Mouse (Mus musculus) stomach, embryonic 15.5 days (tissue): ENCODE measurements at regions not wholly inside any gene's neighbourhood (a gene's known extent, or its start where the extent isn't known, plus 50 kb on each side); places are given as distances from the start of the nearest gene placed in this dataset.

Experiments
- ATAC-seq: fragments of 200-750 bp; cut with Nextera tagmentation; 2 replicates; pipeline ENCODE4 v1.8.0; 2017; ENCODE audit warnings: low read depth, moderate number of reproducible peaks, moderate TSS enrichment; ENCODE audit not compliant: insufficient read depth, low FRiP score
- H3K27ac ChIP-seq: fragments of 300-500 bp; sonication (generic); 2 replicates; pipeline ENCODE4 v1.5.1; 2015; ENCODE audit warnings: mild to moderate bottlenecking, inconsistent platforms
- H3K27me3 ChIP-seq: fragments of 300-500 bp; sonication (generic); replicated peaks from 2 replicates; pipeline ENCODE4 v1.6.1; 2015; ENCODE audit warnings: inconsistent platforms
- H3K36me3 ChIP-seq: fragments of 300-500 bp; sonication (generic); 2 replicates; pipeline ENCODE4 v1.6.1; 2015; ENCODE audit warnings: inconsistent platforms
- H3K4me1 ChIP-seq: fragments of 300-500 bp; sonication (generic); 2 replicates; pipeline ENCODE4 v1.6.1; 2015; ENCODE audit warnings: inconsistent platforms
- H3K4me2 ChIP-seq: fragments of 300-500 bp; sonication (generic); 2 replicates; pipeline ENCODE4 v1.6.1; 2015; ENCODE audit warnings: mild to moderate bottlenecking, inconsistent platforms
- H3K4me3 ChIP-seq: fragments of 300-500 bp; sonication (generic); replicated peaks from 2 replicates; pipeline ENCODE4 v1.5.1; 2015; ENCODE audit warnings: inconsistent platforms
- H3K9ac ChIP-seq: fragments of 300-500 bp; sonication (generic); 2 replicates; pipeline ENCODE4 v1.6.1; 2015; ENCODE audit warnings: inconsistent platforms
- H3K9me3 ChIP-seq: fragments of 300-500 bp; sonication (generic); 2 replicates; pipeline ENCODE4 v1.6.1; 2016; ENCODE audit warnings: inconsistent platforms
- WGBS: fragments of 180-500 bp; shearing (Covaris S2); methylation state at CpG from one replicate; pipeline ENCODE4 v1.1.7; 2015; 5-methylcytosine and 5-hydroxymethylcytosine counted together

GRCm38 (mm10) chr10:68894121-68894520 lies 170.7 kb downstream of the Tmem26 start:
- Histone ChIP-seq H3K4me2 (no peak overlapping the region), H3K27ac (no peak overlapping the region), H3K9ac (no peak overlapping the region), H3K9me3 (no peaks in the 10 kb centered on the region), H3K36me3 (no peaks in the 10 kb centered on the region), H3K4me3 (no peak overlapping the region), H3K4me1 (0 out of 2 replicates have a peak, but pooled peaks cover 3% of the 10 kb centered on the region), H3K27me3 (no peaks in the 10 kb centered on the region)
- no peak for ATAC-seq
- WGBS: 94% methylated on average over 6 of the region's 6 CpGs

- 0 out of 2 replicates have a peak, but pooled peaks cover 3% of the 10 kb centered on the region for H3K4me1 ChIP-seq
- no peaks in the 10 kb centered on the region for H3K36me3 ChIP-seq
- H3K9ac ChIP-seq: no peak overlapping the region
- no peak overlapping the region for H3K4me3 ChIP-seq
- no peaks in the 10 kb centered on the region for H3K27me3 ChIP-seq
- ATAC-seq: no peak
- 58% methylated on average over 3 of the region's 3 CpGs for WGBS
- no peak overlapping the region for H3K4me2 ChIP-seq
- no peaks in the 10 kb centered on the region for H3K9me3 ChIP-seq
- H3K27ac ChIP-seq: no peak overlapping the region
Measured at GRCm38 (mm10) chr10:68897524-68897923, 174.1 kb downstream of the Tmem26 start.

GRCm38 (mm10) chr10:68901168-68901567 lies 177.7 kb downstream of the Tmem26 start:
- 66% methylated on average over 4 of the region's 4 CpGs for WGBS
- Histone ChIP-seq H3K27ac (no peak overlapping the region), H3K27me3 (no peaks in the 10 kb centered on the region), H3K4me2 (no peak overlapping the region), H3K4me3 (no peak overlapping the region), H3K36me3 (no peaks in the 10 kb centered on the region), H3K9ac (no peak overlapping the region), H3K9me3 (no peaks in the 10 kb centered on the region), H3K4me1 (no peaks in the 10 kb centered on the region)
- ATAC-seq: no peak

DNA sequence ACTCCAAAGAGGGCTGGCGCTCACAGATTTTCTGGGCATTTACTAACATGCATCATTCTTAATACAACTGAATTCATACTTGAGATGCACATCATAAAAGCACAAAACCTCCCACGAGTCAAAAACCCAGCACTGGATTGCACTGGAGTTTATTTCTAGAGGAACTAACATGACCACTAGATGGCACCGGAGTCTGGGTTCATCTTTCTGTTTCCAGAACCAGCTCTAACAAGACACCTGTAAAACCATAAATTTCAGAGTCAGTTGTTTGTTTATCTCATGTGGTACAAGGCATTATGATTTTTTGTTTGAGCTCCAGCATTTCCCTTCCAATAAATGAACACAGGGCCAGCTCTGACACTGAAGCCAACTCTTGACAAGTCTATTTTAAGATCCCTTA lies 179.2 kb downstream of the Tmem26 start:
- ATAC-seq: no peak
- no peaks in the 10 kb centered on the region for H3K27me3 ChIP-seq
- H3K4me1 ChIP-seq: no peaks in the 10 kb centered on the region
- H3K4me2 ChIP-seq: no peak overlapping the region
- 24% methylated on average over 3 of the region's 3 CpGs for WGBS
- H3K4me3 ChIP-seq: no peak overlapping the region
- H3K36me3 ChIP-seq: no peaks in the 10 kb centered on the region
- no peak overlapping the region for H3K9ac ChIP-seq
- no peaks in the 10 kb centered on the region for H3K9me3 ChIP-seq
- no peak overlapping the region for H3K27ac ChIP-seq

DNA sequence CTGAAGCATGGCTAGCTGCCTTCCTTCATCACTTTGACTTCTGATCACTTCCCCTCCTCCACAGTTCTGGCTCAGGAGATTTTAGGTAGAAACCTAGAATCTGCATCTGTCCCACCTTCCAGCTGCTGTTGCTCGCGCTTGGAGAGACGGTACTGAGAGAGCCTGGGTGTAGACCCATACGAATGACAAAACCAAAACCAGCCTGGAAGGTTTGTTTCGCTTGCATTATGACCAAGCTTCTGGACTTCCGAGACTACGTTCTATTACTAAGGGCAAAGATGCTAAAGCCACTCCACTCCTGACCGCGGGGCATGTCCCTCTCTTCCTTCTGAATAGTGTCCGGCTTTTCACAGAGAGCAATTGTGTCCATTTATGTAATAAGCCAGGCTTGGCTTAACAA lies 180.9 kb downstream of the Tmem26 start:
- Histone ChIP-seq H3K4me3 (no peak overlapping the region), H3K36me3 (no peaks in the 10 kb centered on the region), H3K27me3 (no peaks in the 10 kb centered on the region), H3K4me2 (no peak overlapping the region), H3K4me1 (no peaks in the 10 kb centered on the region), H3K9ac (no peak overlapping the region), H3K27ac (no peak overlapping the region), H3K9me3 (no peaks in the 10 kb centered on the region)
- 93% methylated on average over 10 of the region's 10 CpGs for WGBS
- ATAC-seq: no peak

DNA sequence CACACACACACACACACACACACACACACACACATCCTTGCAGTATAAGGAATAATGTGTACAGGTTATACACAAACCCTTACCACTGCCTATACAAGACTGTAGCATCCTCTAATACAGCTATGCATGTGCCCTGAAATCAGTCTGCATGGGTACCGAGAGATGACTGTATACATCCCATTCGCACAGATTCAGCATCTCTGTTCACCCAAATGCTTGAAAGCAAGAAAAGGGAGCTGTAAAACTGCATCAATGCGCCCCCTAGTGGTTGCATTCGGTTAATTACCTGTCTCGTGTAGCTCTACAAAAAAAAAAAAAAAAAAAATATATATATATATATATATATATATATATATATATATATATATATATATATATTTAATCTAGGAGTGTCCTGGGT lies 184.8 kb downstream of the Tmem26 start:
- Histone ChIP-seq H3K9me3 (no peaks in the 10 kb centered on the region), H3K4me1 (no peaks in the 10 kb centered on the region), H3K9ac (no peak overlapping the region), H3K36me3 (no peaks in the 10 kb centered on the region), H3K27me3 (no peaks in the 10 kb centered on the region), H3K4me2 (no peak overlapping the region), H3K27ac (no peak overlapping the region), H3K4me3 (no peak overlapping the region)
- ATAC-seq: no peak
- WGBS: 19% methylated on average over 5 of the region's 5 CpGs

DNA sequence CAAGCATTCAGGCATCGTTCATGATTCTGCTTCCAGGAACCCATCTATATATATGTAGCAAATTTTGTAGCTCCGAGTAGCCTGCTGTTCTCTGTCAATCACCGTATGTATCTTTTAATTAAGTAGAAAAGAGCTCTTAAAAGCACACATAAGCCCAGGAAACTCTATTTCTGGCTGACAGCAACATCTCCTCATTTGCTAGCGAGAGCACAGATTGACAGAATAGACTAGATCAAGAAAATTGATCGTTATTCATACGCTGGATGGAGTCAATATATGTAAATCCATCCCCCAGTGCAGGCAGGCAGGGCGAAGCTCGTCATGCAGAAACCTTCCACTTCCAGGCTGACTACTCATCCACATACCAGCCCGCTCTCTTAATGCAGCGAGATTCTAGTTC lies 185.6 kb downstream of the Tmem26 start:
- no peaks in the 10 kb centered on the region for H3K4me1 ChIP-seq
- H3K27me3 ChIP-seq: no peaks in the 10 kb centered on the region
- H3K36me3 ChIP-seq: no peaks in the 10 kb centered on the region
- no peaks in the 10 kb centered on the region for H3K9me3 ChIP-seq
- no peak overlapping the region for H3K9ac ChIP-seq
- WGBS: 72% methylated on average over 10 of the region's 10 CpGs
- no peak overlapping the region for H3K4me2 ChIP-seq
- no peak overlapping the region for H3K27ac ChIP-seq
- no peak for ATAC-seq
- no peak overlapping the region for H3K4me3 ChIP-seq

DNA sequence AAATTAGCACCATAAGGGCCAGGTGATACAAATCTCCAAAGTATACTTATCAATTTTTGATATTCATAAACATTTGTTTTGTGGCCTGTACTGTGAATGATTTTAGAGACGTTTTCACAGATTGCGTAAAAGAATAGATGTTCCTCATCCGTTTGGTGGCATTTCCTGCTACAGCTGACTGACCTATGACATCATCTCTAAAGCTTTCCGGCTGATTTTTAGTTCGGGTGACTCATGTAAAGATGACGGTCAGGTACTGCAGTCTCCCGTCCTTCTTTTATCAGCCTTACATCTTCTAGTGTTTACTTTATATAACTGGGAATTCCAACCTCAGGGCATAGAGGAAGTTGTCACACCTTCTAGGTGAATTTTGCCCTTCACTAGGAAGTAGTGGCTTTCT lies 192.7 kb downstream of the Tmem26 start:
- H3K36me3 ChIP-seq: no peaks in the 10 kb centered on the region
- H3K27me3 ChIP-seq: no peaks in the 10 kb centered on the region
- no peaks in the 10 kb centered on the region for H3K9me3 ChIP-seq
- WGBS: 39% methylated on average over 7 of the region's 7 CpGs
- H3K27ac ChIP-seq: no peak overlapping the region
- ATAC-seq: no peak
- no peak overlapping the region for H3K4me3 ChIP-seq
- H3K4me1 ChIP-seq: no peaks in the 10 kb centered on the region
- H3K4me2 ChIP-seq: no peak overlapping the region
- H3K9ac ChIP-seq: no peak overlapping the region

- no peaks in the 10 kb centered on the region for H3K27me3 ChIP-seq
- H3K4me2 ChIP-seq: no peak overlapping the region
- H3K9ac ChIP-seq: no peak overlapping the region
- no peak overlapping the region for H3K27ac ChIP-seq
- no peak overlapping the region for H3K4me3 ChIP-seq
- H3K9me3 ChIP-seq: no peaks in the 10 kb centered on the region
- WGBS: 53% methylated on average over 5 of the region's 5 CpGs
- no peak for ATAC-seq
- no peaks in the 10 kb centered on the region for H3K36me3 ChIP-seq
- H3K4me1 ChIP-seq: no peaks in the 10 kb centered on the region
Measured at GRCm38 (mm10) chr10:68935843-68936242, 212.4 kb downstream of the Tmem26 start.

DNA sequence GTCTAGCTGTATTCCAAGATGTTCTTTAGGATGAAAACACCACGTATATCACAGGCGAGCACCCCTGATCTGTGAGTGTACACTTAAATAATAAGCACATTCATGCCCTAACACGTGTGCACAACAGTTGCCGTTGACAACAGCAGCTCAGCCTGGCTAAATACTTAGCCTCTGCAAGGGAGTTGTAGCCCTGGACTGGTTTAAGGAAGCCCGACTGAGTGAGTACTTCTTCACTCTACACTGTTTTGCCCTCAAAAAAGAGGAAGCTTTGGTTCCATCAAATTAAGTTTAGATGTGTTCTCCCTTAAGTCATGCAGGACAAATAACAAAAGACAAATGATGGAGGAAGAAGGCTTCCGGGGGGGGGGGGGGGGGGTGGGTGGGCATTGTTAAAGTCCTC lies 208.0 kb upstream of the Rhobtb1 start:
- Histone ChIP-seq H3K4me1 (no peaks in the 10 kb centered on the region), H3K4me2 (no peak overlapping the region), H3K27me3 (no peaks in the 10 kb centered on the region), H3K27ac (no peak overlapping the region), H3K4me3 (no peak overlapping the region), H3K9me3 (no peaks in the 10 kb centered on the region), H3K36me3 (no peaks in the 10 kb centered on the region), H3K9ac (no peak overlapping the region)
- ATAC-seq: no peak
- WGBS: 70% methylated on average over 6 of the region's 6 CpGs

DNA sequence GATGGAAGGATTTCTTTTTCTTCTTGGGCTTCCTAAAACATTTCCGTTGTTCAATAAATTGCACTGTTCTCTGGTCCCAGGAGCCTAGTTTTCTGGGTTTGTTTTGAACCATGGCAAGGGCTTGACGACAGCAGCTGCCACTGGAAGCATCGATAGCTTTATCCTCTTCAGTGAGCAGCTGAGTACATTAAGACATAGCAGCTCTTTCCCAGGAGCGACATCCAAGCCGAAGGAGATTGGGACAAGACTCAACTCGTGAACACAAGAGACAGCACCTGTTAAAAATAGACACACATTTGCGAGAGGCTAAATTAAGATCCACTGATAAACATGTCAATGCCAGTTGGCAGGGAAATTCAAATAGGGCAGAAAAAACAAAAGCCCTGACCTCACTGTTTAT lies 194.7 kb upstream of the Rhobtb1 start:
- no peak for ATAC-seq
- no peak overlapping the region for H3K4me3 ChIP-seq
- H3K4me1 ChIP-seq: no peaks in the 10 kb centered on the region
- H3K36me3 ChIP-seq: no peaks in the 10 kb centered on the region
- no peaks in the 10 kb centered on the region for H3K9me3 ChIP-seq
- no peak overlapping the region for H3K4me2 ChIP-seq
- no peaks in the 10 kb centered on the region for H3K27me3 ChIP-seq
- H3K9ac ChIP-seq: no peak overlapping the region
- H3K27ac ChIP-seq: no peak overlapping the region
- 76% methylated on average over 7 of the region's 7 CpGs for WGBS

DNA sequence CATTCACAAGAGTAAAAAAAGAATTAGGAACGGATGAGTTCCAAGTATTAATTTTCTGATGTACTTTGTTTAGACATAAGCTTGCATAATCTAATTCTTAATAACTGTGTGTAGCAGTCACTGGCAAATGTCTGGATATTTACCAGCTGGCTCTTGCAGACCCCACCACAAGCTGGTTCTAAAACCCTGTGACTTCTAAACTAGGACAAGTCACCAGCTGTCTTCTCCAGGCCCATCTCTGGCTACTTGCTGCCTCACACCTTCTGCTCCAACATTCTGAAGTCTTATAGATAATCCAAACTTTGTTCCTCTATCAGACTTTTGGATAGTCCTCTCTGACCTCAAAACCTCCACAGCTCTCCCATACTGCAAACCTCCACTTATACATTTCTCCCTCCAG lies 189.9 kb upstream of the Rhobtb1 start:
- no peak overlapping the region for H3K4me2 ChIP-seq
- no peak for ATAC-seq
- 57% methylated on average over 1 of the region's 1 CpGs for WGBS
- no peak overlapping the region for H3K27ac ChIP-seq
- no peak overlapping the region for H3K9ac ChIP-seq
- no peaks in the 10 kb centered on the region for H3K36me3 ChIP-seq
- H3K9me3 ChIP-seq: no peaks in the 10 kb centered on the region
- no peaks in the 10 kb centered on the region for H3K4me1 ChIP-seq
- no peaks in the 10 kb centered on the region for H3K27me3 ChIP-seq
- H3K4me3 ChIP-seq: no peak overlapping the region

DNA sequence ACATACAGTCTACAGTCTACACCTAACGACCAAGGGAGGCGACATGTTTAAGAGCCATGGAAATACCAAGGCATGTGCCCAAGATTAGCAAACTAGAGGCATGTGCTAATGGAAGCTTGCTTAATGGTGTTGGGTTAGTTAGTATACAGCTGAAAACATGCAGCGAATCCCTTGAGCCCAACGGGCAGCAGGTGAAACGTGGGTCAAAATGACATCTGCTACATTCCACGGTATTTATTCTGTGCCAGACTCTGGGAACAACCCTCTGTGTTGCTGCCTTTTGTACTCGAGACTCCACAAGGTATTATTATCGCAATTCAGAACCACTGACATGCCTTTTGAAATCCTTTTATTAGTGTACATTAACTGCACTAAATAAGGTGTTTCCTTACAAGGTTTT lies 188.1 kb upstream of the Rhobtb1 start:
- H3K9ac ChIP-seq: no peak overlapping the region

More for the DNA sequence above, 188.1 kb upstream of the Rhobtb1 start:
- Histone ChIP-seq H3K36me3 (no peaks in the 10 kb centered on the region), H3K27ac (no peak overlapping the region), H3K4me3 (no peak overlapping the region), H3K4me1 (no peaks in the 10 kb centered on the region), H3K4me2 (no peak overlapping the region), H3K9me3 (no peaks in the 10 kb centered on the region), H3K27me3 (no peaks in the 10 kb centered on the region)
- ATAC-seq: no peak
- 75% methylated on average over 8 of the region's 8 CpGs for WGBS
